Mouse (Mus musculus): ENCODE data around the gene Lepr.

DNA sequence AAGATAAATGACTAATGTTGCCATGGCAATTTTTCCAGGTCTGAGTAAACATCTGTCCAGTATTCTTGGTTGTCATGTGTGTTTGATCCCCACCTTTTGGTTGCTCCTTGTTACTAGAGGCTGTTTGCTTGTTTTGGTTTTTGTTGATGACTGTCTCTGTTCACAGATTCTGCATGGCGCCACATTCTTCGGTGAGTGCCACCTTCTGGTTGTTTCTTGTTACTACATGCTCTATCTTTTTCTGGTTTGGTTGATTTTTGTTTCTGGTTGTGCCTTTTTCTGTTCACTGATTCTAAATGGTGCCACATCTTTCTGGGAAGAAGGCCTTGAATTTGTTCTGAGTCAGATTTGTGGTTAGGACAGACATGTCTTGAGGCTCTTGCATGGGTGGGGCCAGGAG is 133.7 kb downstream of the Lepr start:
- TF ChIP-seq CTCF (IDR thresholded peaks at IDR 0.05; ENCODE audit: extremely low read depth, insufficient read depth, low read length) = no peak
- TF ChIP-seq POLR2A (IDR thresholded peaks at IDR 0.05; ENCODE audit: extremely low read depth, insufficient read depth, low read length) = no peak

All from cortical plate, adult 2 months (tissue).